Mouse (Mus musculus) liver, adult 2 months (tissue): ENCODE results near the gene Prdx5.

Source experiments
- CTCF ChIP-seq: fragments of 200-500 bp; IDR thresholded peaks from 2 replicates; pipeline ENCODE4 v1.5.1; 2011; ENCODE audit warnings: low read depth, low read length, control low read depth
- POLR2A ChIP-seq: fragments of 200-500 bp; IDR thresholded peaks from 2 replicates; pipeline ENCODE4 v1.6.1; 2011; ENCODE audit warnings: low read length, control low read depth; ENCODE audit not compliant: insufficient read depth; ENCODE audit errors: extremely low read depth

GRCm38 (mm10) chr19:6952712-6953037 is 42.8 kb upstream of the Prdx5 start:
- no peak for TF ChIP-seq CTCF
- 0 out of 2 replicates have a peak, but pooled peaks have one; percentile 42 for TF ChIP-seq POLR2A
